Mouse (Mus musculus) ES-Bruce4 (cell line): ENCODE measurements around the gene Sv2a. TPM values are rescaled to one million over a fixed set of nuclear protein-coding genes. Genes with fewer than 3 reads are reported as not detected.

Experiments
- H3K27ac ChIP-seq: 2 replicates; pipeline ENCODE4 v1.5.1; 2012; ENCODE audit warnings: low read length, inconsistent platforms; ENCODE audit not compliant: insufficient read depth
- H3K27me3 ChIP-seq: 2 replicates; pipeline ENCODE4 v1.6.1; 2012; ENCODE audit warnings: mild to moderate bottlenecking, low read length, inconsistent platforms; ENCODE audit not compliant: control insufficient read depth, poor library complexity, insufficient read depth, severe bottlenecking
- H3K36me3 ChIP-seq: 2 replicates; pipeline ENCODE4 v1.6.1; 2012; ENCODE audit warnings: inconsistent platforms, mild to moderate bottlenecking, low read length, moderate library complexity; ENCODE audit not compliant: control insufficient read depth, poor library complexity, insufficient read depth, severe bottlenecking
- H3K4me1 ChIP-seq: one replicate; pipeline ENCODE4 v1.8.1; 2011; ENCODE audit warnings: low read length; ENCODE audit not compliant: control insufficient read depth, insufficient read depth
- H3K4me3 ChIP-seq: 2 replicates; pipeline ENCODE4 v1.5.1; 2011; ENCODE audit warnings: low read depth, mild to moderate bottlenecking, low read length
- H3K9ac ChIP-seq: 2 replicates; pipeline ENCODE4 v1.6.1; 2012; ENCODE audit warnings: low read depth, mild to moderate bottlenecking, inconsistent platforms; ENCODE audit not compliant: poor library complexity, severe bottlenecking
- H3K9me3 ChIP-seq: replicated peaks from 2 replicates; pipeline ENCODE4 v1.6.1; 2012; ENCODE audit warnings: mild to moderate bottlenecking, low read length, inconsistent platforms; ENCODE audit not compliant: control insufficient read depth, poor library complexity, insufficient read depth, severe bottlenecking
- CTCF ChIP-seq: IDR thresholded peaks from one replicate; pipeline ENCODE4 v1.8.1; 2011; ENCODE audit warnings: low read depth, low read length
- EP300 ChIP-seq: IDR thresholded peaks from 2 replicates; pipeline ENCODE4 v1.6.1; 2011; ENCODE audit warnings: low read depth, low read length; ENCODE audit not compliant: insufficient read depth
- POLR2A ChIP-seq: IDR thresholded peaks from one replicate; pipeline ENCODE4 v1.8.1; 2011; ENCODE audit warnings: low read length; ENCODE audit not compliant: insufficient read depth
- polyA plus RNA-seq: library from polyadenylated mRNA; stranded (reverse); fragments of >200 nt; gene quantifications from 2 replicates; pipeline ENCODE4 v1.2.4, GENCODE M21; 2011; ENCODE audit warnings: low read depth; ENCODE audit not compliant: missing spikeins, insufficient read depth, insufficient read length

Gene Sv2a
- polyA plus RNA-seq, 1 experiment: 4.9 TPM

GRCm38 (mm10) chr3:96178902-96179301 is 2.0 kb upstream of the Sv2a start:
- H3K4me3 ChIP-seq: no peak overlapping the region

GRCm38 (mm10) chr3:96179531-96179930 is 1.4 kb upstream of the Sv2a start:
- peaks cover 29% of the 10 kb centered on the region for H3K36me3 ChIP-seq
- TF ChIP-seq EP300 (no peak), CTCF (no peak), POLR2A (no peak)
- no peak overlapping the region for H3K9ac ChIP-seq
- no peaks in the 10 kb centered on the region for H3K27me3 ChIP-seq
- H3K4me3 ChIP-seq: no peak overlapping the region
- H3K4me1 ChIP-seq: no peaks in the 10 kb centered on the region
- H3K27ac ChIP-seq: no peak overlapping the region
- no peaks in the 10 kb centered on the region for H3K9me3 ChIP-seq

More at GRCm38 (mm10) chr3:96178902-96179301, 2.0 kb upstream of the Sv2a start:
- H3K27me3 ChIP-seq: no peaks in the 10 kb centered on the region
- no peak overlapping the region for H3K9ac ChIP-seq
- TF ChIP-seq EP300: no peak
- TF ChIP-seq POLR2A: no peak
- TF ChIP-seq CTCF: no peak
- no peak overlapping the region for H3K27ac ChIP-seq
- peaks cover 34% of the 10 kb centered on the region for H3K36me3 ChIP-seq
- H3K9me3 ChIP-seq: no peaks in the 10 kb centered on the region
- H3K4me1 ChIP-seq: no peaks in the 10 kb centered on the region

GRCm38 (mm10) chr3:96181510-96182381 is 795 bp downstream of the Sv2a start:
- Histone ChIP-seq H3K36me3 (peaks cover 8% of the 10 kb centered on the region), H3K27me3 (no peaks in the 10 kb centered on the region), H3K4me3 (no peak overlapping the region; the same call in 1 of the 2 replicates), H3K27ac (no peak overlapping the region), H3K9me3 (no peaks in the 10 kb centered on the region), H3K9ac (peak overlapping the region; percentile 77; the same call in 1 of the 2 replicates), H3K4me1 (no peaks in the 10 kb centered on the region)
- TF ChIP-seq EP300 (no peak), CTCF (no peak)

- H3K27me3 ChIP-seq: no peaks in the 10 kb centered on the region
- no peaks in the 10 kb centered on the region for H3K4me1 ChIP-seq
- no peak overlapping the region for H3K27ac ChIP-seq
- H3K4me3 ChIP-seq: no peak overlapping the region
- H3K36me3 ChIP-seq: peaks cover 7% of the 10 kb centered on the region
- H3K9ac ChIP-seq: no peak overlapping the region
- TF ChIP-seq CTCF: no peak
- TF ChIP-seq POLR2A: no peak
- TF ChIP-seq EP300: no peak
- H3K9me3 ChIP-seq: no peaks in the 10 kb centered on the region
Observed at GRCm38 (mm10) chr3:96182382-96182776, 1.4 kb downstream of the Sv2a start.

GRCm38 (mm10) chr3:96192977-96193376 is 12.0 kb downstream of the Sv2a start:
- no peaks in the 10 kb centered on the region for H3K27me3 ChIP-seq
- H3K9ac ChIP-seq: no peak overlapping the region
- no peaks in the 10 kb centered on the region for H3K4me1 ChIP-seq
- TF ChIP-seq CTCF (no peak), POLR2A (no peak), EP300 (no peak)
- no peak overlapping the region for H3K4me3 ChIP-seq
- no peaks in the 10 kb centered on the region for H3K9me3 ChIP-seq
- no peak overlapping the region for H3K27ac ChIP-seq
- no peaks in the 10 kb centered on the region for H3K36me3 ChIP-seq

GRCm38 (mm10) chr3:96194966-96195365 is 14.0 kb downstream of the Sv2a start:
- no peaks in the 10 kb centered on the region for H3K27me3 ChIP-seq

More at GRCm38 (mm10) chr3:96194966-96195365, 14.0 kb downstream of the Sv2a start:
- H3K4me3 ChIP-seq: no peak overlapping the region
- H3K27ac ChIP-seq: no peak overlapping the region
- no peaks in the 10 kb centered on the region for H3K36me3 ChIP-seq
- H3K9me3 ChIP-seq: no peaks in the 10 kb centered on the region
- TF ChIP-seq EP300 (no peak), CTCF (no peak), POLR2A (no peak)
- H3K4me1 ChIP-seq: peaks cover 1% of the 10 kb centered on the region
- no peak overlapping the region for H3K9ac ChIP-seq
